Mouse (Mus musculus): ENCODE measurements at regions not wholly inside any gene's neighbourhood (a gene's known extent, or its start where the extent isn't known, plus 50 kb on each side); places are given as distances from the start of the nearest gene placed in this dataset.
"Not testable (repeated sequence)": the region's sequence is repeated elsewhere in the genome, so short reads cannot be mapped to it uniquely, and the experiment has no call there.

DNA sequence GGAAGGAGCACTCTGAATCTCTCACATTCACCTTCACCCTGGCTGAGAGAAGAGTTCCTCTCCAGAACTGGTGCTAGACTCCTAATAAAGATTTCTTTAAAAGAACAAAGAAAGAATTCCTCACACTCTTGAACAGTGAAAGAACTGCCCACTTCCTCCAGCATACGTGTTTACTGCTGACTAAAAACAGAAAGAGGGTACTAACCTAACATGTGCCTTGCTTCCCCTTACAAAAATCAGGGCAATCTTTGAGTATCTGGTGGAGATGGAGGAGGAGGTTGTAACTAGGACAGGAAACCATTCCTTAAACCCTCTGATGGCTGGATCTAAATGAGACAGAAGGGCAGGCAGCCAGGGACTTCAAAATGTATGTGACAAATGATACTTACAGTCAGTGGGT is 719.1 kb upstream of the Zfp386 start:
- Histone ChIP-seq H3K36me3 (ENCODE audit: control insufficient read depth, insufficient read depth, low read length) (no peaks in the 10 kb centered on the region), H3K27ac (ENCODE audit: insufficient read depth, low read depth, low read length) (no peak overlapping the region), H3K4me1 (ENCODE audit: control insufficient read depth, insufficient read depth, low read length) (no peaks in the 10 kb centered on the region), H3K27me3 (replicated peaks; ENCODE audit: control insufficient read depth, insufficient read depth, low read length) (no peaks in the 10 kb centered on the region), H3K4me3 (ENCODE audit: insufficient read depth, low read depth, low read length) (no peak overlapping the region)
- WGBS, result 45% methylated on average over 1 of the region's 1 CpGs
- DNase-seq, result no peak
- TF ChIP-seq CTCF (conservative IDR thresholded peaks at IDR 0.05; ENCODE audit: insufficient read depth, insufficient read length, low read depth, low read length), result no peak
- TF ChIP-seq POLR2A (IDR thresholded peaks at IDR 0.05; ENCODE audit: low read depth, low read length), result no peak

GRCm38 (mm10) chr12:115334770-115335169 is 712.8 kb upstream of the Zfp386 start:
- not testable (repeated sequence) for H3K4me3 ChIP-seq (ENCODE audit: insufficient read depth, low read depth, low read length); H3K36me3 ChIP-seq (ENCODE audit: control insufficient read depth, insufficient read depth, low read length); H3K4me1 ChIP-seq (ENCODE audit: control insufficient read depth, insufficient read depth, low read length); DNase-seq; H3K27me3 ChIP-seq (replicated peaks; ENCODE audit: control insufficient read depth, insufficient read depth, low read length); H3K27ac ChIP-seq (ENCODE audit: insufficient read depth, low read depth, low read length)
- 76% methylated on average over 3 of the region's 3 CpGs for whole genome bisulfite sequencing

DNA sequence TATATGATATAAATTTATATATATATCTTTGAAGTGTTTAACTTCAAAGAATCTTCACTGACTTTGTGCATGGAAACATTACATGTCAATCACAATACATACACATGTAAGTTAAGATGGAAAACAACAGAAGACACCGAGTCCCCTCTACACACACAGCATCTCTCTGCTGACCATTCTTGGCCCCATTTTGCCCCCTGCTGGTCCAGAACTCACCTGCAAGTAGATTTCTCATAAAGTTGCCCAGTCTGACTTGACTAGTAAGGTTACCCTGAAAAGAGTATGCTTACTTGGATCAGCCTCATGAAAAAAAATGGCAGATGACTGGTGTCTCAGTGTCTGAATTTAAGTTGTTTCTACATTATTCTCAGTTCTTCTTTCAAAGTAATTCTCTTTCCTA is 710.9 kb upstream of the Zfp386 start:
- no peaks in the 10 kb centered on the region for H3K36me3 ChIP-seq (ENCODE audit: control insufficient read depth, insufficient read depth, low read length)
- no peaks in the 10 kb centered on the region for H3K27me3 ChIP-seq (replicated peaks; ENCODE audit: control insufficient read depth, insufficient read depth, low read length)
- no peak overlapping the region for H3K4me3 ChIP-seq (ENCODE audit: insufficient read depth, low read depth, low read length)
- no peaks in the 10 kb centered on the region for H3K4me1 ChIP-seq (ENCODE audit: control insufficient read depth, insufficient read depth, low read length)
- no peak for TF ChIP-seq POLR2A (IDR thresholded peaks at IDR 0.05; ENCODE audit: low read depth, low read length)
- no peak for TF ChIP-seq CTCF (conservative IDR thresholded peaks at IDR 0.05; ENCODE audit: insufficient read depth, insufficient read length, low read depth, low read length)
- no peak overlapping the region for H3K27ac ChIP-seq (ENCODE audit: insufficient read depth, low read depth, low read length)
- WGBS, result 91% methylated on average over 1 of the region's 1 CpGs
- no peak for DNase-seq

DNA sequence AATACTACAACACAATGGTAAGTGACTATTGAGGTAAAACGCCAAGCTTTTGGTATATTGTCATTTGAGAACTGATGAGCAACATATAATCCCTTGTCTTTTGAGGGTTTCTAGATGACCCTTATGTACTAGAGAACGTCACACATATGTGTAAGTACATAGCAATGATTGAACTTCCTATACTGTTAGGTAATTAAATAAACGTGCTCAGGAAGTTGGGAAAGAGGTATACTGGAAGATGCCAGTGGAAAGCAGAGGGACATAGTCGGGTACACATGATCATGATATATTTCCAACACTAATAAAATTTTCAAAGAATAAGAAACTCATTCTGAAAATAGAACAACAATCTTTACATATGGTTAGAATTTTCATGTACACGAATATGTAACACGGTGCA is 701.4 kb upstream of the Zfp386 start:
- not testable (repeated sequence) for H3K36me3 ChIP-seq (ENCODE audit: control insufficient read depth, insufficient read depth, low read length); H3K4me3 ChIP-seq (ENCODE audit: insufficient read depth, low read depth, low read length); H3K27me3 ChIP-seq (replicated peaks; ENCODE audit: control insufficient read depth, insufficient read depth, low read length); H3K27ac ChIP-seq (ENCODE audit: insufficient read depth, low read depth, low read length); DNase-seq; H3K4me1 ChIP-seq (ENCODE audit: control insufficient read depth, insufficient read depth, low read length)
- 50% methylated on average over 3 of the region's 6 CpGs for WGBS

DNA sequence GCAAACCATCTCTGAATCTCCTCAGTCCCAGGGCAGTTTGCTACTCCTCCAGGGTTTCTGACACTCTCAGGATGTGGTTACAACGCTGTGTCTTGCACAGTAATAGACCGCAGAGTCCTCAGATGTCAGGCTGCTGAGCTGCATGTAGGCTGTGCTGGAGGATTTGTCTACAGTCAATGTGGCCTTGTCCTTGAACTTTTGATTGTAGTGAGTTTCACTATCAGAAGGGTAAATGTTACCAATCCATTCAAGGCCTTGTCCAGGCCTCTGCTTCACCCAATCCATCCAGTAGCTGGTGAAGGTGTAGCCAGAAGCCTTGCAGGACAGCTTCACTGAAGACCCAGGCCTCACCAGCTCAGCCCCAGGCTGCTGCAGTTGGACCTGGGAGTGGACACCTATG is 688.5 kb upstream of the Zfp386 start:
- H3K27ac ChIP-seq (ENCODE audit: insufficient read depth, low read depth, low read length); H3K4me1 ChIP-seq (ENCODE audit: control insufficient read depth, insufficient read depth, low read length); H3K4me3 ChIP-seq (ENCODE audit: insufficient read depth, low read depth, low read length); H3K36me3 ChIP-seq (ENCODE audit: control insufficient read depth, insufficient read depth, low read length); H3K27me3 ChIP-seq (replicated peaks; ENCODE audit: control insufficient read depth, insufficient read depth, low read length); DNase-seq: not testable (repeated sequence)
- 79% methylated on average over 2 of the region's 2 CpGs for WGBS

GRCm38 (mm10) chr12:115365628-115366027 is 681.9 kb upstream of the Zfp386 start:
- not testable (repeated sequence) for DNase-seq; H3K36me3 ChIP-seq (ENCODE audit: control insufficient read depth, insufficient read depth, low read length); H3K27me3 ChIP-seq (replicated peaks; ENCODE audit: control insufficient read depth, insufficient read depth, low read length); H3K4me1 ChIP-seq (ENCODE audit: control insufficient read depth, insufficient read depth, low read length); H3K4me3 ChIP-seq (ENCODE audit: insufficient read depth, low read depth, low read length); H3K27ac ChIP-seq (ENCODE audit: insufficient read depth, low read depth, low read length)
- WGBS, result 30% methylated on average over 1 of the region's 1 CpGs

DNA sequence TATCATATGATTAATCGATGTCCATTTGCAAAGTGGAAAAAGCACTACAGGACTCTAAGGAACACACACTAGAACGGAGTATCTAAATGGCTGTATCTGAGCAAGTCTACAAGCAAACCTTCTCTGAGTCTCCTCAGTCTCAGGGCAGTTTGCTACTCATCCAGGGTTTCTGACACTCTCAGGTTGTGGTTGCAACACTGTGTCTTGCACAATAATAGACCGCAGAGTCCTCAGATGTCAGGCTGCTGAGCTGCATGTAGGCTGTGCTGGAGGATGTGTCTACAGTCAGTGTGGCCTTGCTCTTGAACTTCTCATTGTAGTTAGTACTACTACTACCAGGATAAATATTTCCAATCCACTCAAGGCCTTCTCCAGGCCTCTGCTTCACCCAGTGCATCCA is 675.7 kb upstream of the Zfp386 start:
- not testable (repeated sequence) for H3K4me1 ChIP-seq (ENCODE audit: control insufficient read depth, insufficient read depth, low read length)

DNA sequence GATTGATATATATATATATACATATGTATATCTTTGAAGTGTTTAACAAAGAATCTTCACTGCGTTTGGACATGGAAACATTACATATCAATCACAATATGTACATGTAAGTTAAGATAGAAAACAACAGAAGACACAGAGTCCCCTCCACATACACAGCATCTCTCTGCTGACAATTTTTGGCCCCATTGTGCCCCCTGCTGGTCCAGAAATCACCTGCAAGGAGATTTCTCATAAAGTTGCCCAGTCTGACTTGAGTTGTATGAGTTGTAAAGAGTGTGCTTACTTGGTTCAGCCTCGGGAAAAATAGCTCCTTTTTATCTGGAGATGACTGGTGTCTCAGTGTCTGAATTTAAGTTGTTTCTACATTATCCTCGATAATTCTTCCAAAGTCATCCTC is 674.5 kb upstream of the Zfp386 start:
- H3K27ac ChIP-seq (ENCODE audit: insufficient read depth, low read depth, low read length); H3K4me1 ChIP-seq (ENCODE audit: control insufficient read depth, insufficient read depth, low read length); H3K27me3 ChIP-seq (replicated peaks; ENCODE audit: control insufficient read depth, insufficient read depth, low read length); H3K4me3 ChIP-seq (ENCODE audit: insufficient read depth, low read depth, low read length); H3K36me3 ChIP-seq (ENCODE audit: control insufficient read depth, insufficient read depth, low read length); DNase-seq: not testable (repeated sequence)
- WGBS, result 52% methylated on average over 3 of the region's 3 CpGs

More for the DNA sequence above, 675.7 kb upstream of the Zfp386 start:
- not testable (repeated sequence) for H3K4me3 ChIP-seq (ENCODE audit: insufficient read depth, low read depth, low read length); H3K36me3 ChIP-seq (ENCODE audit: control insufficient read depth, insufficient read depth, low read length); H3K27ac ChIP-seq (ENCODE audit: insufficient read depth, low read depth, low read length); H3K27me3 ChIP-seq (replicated peaks; ENCODE audit: control insufficient read depth, insufficient read depth, low read length); DNase-seq
- WGBS, result 78% methylated on average over 3 of the region's 3 CpGs

DNA sequence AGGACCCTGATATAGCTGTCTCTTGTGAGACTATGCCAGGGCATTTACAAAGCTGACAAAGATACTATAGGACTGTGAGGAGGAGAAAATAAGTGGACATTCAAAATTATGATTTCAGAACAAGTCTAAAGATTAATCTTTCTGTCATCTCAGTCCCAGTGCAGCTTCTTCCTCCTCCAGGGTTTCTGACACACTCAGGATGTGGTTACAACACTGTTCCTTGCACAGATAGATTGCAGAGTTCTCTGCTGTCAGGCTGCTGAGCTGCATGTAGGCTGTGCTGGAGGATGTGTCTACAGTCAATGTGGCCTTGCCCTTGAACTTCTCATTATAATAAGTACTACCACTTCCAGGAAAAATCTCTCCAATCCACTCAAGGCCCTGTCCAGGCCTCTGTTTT is 661.0 kb upstream of the Zfp386 start:
- not testable (repeated sequence) for H3K4me3 ChIP-seq (ENCODE audit: insufficient read depth, low read depth, low read length); DNase-seq; H3K27me3 ChIP-seq (replicated peaks; ENCODE audit: control insufficient read depth, insufficient read depth, low read length); H3K36me3 ChIP-seq (ENCODE audit: control insufficient read depth, insufficient read depth, low read length); H3K27ac ChIP-seq (ENCODE audit: insufficient read depth, low read depth, low read length); H3K4me1 ChIP-seq (ENCODE audit: control insufficient read depth, insufficient read depth, low read length)

All from kidney, adult 2 months (tissue).